Mouse (Mus musculus): Measurements from ENCODE around the gene Sod2.
"Not testable (repeated sequence)": the region's sequence is repeated elsewhere in the genome, so short reads cannot be mapped to it uniquely, and the experiment has no call there.

Gene Sod2

GRCm38 (mm10) chr17:13006546-13006945 lies at the start of gene Sod2:
Sod2 (plus strand) TSS chr17:13006846.
- DNase-seq (ENCODE audit: low spot score in 2 of 2), result not testable (repeated sequence)

GRCm38 (mm10) chr17:12959377-12959776 lies 47.3 kb upstream of the Sod2 start:
- DNase-seq (ENCODE audit: low spot score in 2 of 2), result not testable (repeated sequence)

DNA sequence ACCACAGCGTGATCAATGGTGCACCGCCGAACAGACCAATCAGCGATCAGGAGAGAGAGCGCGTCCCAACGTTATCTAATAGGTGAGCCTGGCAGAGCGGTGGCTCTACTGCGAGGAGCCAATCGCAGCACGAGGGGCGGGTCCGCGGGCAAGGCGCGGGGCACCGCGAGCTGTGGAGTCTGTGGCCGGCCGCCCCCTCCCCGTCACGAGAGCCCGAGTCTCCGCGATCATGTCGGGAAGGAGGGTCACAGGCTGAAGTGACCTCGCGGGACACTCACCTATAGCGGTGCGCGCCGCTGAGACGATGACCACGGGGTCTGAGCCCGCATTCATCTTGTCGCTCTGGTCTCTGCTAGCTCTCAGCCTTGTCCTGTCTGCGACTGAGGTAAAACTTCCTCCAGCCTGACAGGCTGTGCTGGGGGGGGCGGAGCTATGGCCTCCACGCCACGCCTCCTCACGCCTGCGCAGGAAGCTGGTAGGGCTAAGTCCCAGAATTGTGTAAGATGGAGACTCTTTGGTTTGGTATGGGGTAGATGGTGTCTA lies 46.2 kb upstream of the Sod2 start, which contains the start of gene Acat2:
TSS of gene Acat2 (minus strand) at position 417 of the 543 bp plus-strand sequence.
- DNase-seq (ENCODE audit: low spot score in 2 of 2), result peak; percentile 95 to 96

DNA sequence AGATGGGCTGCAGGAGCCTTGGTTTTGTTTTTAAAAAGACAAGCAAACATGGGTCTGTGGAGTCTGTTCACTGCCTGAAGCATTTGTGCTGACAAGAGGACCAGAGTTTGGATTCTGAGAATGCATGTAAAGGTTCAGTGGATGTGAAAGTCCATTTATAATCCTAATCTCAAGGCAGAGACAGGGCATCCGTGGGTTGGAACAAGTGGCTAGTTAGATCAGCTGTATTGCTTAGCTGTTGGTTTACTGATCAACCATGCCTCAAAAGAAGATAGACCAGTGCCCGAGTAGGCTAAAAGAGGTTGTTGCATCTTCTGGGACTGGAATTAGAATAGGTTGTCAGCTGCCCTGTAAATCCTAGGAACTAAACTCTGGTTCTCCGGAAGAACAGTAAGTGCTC lies 43.2 kb upstream of the Sod2 start:
- no peak for DNase-seq (ENCODE audit: low spot score in 2 of 2)

GRCm38 (mm10) chr17:12967173-12967572 lies 39.5 kb upstream of the Sod2 start:
- no peak for DNase-seq (ENCODE audit: low spot score in 2 of 2)

DNA sequence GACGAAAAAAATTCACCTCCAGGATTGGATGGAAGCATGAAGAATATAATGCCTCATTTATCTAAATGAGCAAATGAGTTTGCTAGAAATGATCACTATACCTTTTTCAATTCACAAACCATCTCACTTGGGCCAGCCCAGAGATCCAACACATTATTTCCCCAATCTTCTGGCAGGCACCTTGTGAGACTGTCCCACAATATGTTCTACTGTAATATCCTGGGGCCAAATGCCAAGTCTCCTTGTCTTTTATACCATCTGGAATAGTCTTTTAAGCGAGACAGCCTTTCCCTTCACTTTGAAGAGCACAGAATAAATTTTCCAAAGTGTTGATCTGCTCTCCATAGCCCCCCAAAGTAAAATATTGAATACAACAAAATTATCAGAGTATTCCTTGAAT lies 32.8 kb upstream of the Sod2 start:
- no peak for DNase-seq (ENCODE audit: low spot score in 2 of 2)

- DNase-seq (ENCODE audit: low spot score in 2 of 2), result no peak
Observed at GRCm38 (mm10) chr17:12978546-12978945, 28.1 kb upstream of the Sod2 start.

DNA sequence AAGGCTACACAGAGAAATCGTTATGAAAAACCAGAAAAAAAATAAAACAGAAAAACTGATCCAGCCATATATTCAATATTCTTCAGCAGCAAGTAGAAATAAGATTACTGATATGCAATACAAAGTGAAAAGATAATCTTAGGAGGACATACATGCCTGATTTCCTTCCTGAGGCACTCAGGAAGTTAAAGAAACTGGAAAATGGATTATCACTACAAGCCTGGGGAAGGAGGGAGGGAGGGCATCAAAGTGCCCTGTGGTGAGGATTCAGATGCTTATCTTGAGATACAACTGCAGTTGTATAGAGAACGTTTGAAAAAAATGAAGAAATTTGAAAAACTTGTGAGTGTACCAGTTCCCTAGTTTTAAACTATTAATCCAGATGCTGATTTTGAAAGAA lies 22.7 kb upstream of the Sod2 start:
- no peak for DNase-seq (ENCODE audit: low spot score in 2 of 2)

- peak in 1 of 2 experiments; percentile 17 for DNase-seq (ENCODE audit: low spot score in 2 of 2)
Observed at GRCm38 (mm10) chr17:12988096-12988495, 18.6 kb upstream of the Sod2 start.

DNA sequence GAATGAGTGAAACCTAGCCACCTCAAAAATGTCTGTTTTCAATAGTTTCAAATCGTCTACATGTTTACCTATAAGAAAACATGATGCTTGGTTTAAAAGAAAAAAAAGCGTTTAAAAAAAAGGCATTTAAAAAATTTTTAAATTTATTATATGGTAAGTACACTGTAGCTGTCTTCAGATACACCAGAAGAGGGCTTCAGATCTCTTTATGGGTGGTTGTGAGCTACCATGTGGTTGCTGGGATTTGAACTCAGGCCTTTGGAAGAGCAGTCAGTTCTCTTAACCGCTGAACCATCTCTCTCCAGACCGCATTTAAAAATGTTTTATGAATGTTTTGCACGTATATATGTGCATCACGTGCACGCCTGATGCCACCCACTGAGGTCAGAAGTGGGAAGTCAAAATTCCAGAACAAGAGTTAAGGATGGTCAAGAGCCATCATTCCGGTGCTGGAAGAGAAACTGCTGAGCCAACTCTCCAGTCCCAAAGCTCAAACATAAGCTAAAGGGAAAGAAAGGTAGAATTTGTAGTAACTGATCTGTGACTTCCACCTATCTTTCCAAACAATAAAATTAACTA lies 16.0 kb upstream of the Sod2 start:
- no peak for DNase-seq (ENCODE audit: low spot score in 2 of 2)

DNA sequence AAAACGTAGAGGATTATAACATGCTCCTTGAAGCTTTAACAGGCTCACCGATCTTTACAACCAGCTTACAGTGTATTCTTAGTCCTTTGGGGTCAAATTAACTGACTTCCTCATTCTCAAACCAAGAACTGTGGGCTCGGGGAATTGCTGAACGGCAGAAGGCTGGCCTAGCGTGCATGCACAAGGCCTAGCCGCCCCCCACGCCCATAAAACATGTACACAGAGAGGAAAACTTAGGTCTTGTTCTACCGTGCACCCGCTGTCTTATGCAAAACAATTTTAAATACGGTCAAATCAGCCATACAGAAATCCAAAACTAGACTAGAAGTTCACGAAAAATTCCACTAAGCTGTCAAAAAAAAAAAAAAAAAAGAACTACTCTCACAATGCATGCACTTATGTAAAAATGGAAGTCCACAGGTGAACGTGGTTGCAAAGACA lies 15.4 kb upstream of the Sod2 start:
- peak; percentile 9 to 60 for DNase-seq (ENCODE audit: low spot score in 2 of 2)

DNA sequence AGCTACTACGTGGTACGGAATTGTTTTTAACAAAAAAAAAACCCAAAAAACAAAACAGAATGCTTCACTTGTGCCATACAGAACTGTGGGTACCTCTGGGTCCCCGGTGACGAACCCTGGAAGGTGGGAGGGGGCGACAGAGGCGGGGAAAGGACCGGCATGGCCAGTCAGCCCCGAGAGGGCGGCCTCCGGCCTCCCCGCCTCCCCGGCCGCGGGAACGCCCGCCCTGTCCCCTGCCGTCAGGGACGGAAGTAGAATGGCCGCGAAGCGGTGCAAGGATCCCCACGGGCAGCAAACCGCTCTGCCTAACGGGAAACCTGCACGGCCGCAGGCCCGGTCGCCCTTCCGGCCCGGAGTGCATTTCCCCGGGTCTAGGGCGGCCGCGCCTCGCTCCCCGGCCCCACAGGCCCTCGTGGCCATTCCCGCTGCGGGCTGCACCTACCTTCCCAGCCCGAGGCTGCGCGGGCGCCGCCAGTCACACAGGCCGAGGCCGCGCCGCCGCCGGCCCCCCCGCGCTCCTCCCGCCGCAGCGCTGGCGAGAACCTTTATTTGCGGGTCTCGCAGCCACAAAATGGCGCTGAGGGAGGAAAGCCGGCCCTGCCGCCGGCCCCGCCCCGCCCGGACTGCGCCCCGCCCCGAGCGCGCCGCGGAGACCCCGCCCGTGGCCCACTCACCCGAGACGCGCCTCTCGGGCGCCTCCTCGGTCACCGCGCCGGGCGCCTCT lies 14.8 kb upstream of the Sod2 start:
- peak; percentile 85 to 86 for DNase-seq (ENCODE audit: low spot score in 2 of 2)

DNA sequence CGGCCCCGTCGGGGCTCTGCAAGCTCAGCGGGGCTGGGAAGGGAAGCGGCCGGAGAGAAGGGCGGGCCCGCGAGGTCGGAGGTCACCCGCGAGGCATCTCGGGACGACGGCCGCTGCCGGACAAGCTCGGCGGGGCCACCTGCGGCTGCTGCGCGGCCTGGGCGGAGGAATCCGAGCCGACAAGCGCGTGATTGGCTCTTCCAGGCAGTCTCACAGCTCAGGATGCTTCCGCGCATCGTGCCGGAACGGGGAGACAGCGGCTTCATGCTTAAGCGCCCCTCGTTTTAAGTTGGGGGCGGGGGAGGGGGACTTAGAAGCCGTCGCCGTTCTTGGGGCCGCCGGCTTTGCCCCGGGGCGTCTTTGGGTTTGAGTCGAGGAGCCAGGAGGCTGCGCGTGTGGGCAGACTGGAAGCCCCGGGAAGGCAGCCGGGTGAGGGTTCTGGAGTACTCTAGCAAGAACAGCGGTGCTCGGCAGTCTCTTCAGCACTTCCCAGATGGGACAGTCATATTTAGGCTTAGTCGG lies 14.1 kb upstream of the Sod2 start:
- DNase-seq (ENCODE audit: low spot score in 2 of 2), result peak; percentile 86 to 91

DNA sequence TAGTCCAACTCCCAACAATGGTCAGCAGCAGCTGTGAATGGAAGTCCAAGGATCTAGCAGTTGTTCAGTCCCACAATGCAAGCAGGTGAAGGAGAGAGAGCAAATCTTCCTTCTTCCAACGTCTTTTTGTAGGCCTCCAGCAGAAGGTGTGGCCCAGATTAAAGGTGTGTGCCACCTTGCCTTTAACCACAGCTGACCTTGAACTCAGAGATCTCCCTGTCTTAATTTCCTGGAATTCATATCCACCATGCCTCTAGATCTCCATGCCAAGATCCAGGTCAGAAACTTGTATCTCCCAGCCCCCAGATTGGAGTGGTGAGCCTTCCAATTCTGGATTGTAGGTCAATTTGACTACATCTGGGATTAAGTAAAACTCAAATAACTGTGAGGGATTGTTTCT lies 12.6 kb upstream of the Sod2 start, which contains the start of gene Wtap:
TSS of gene Wtap (minus strand) at position 101 of the 400 bp plus-strand sequence.
- no peak for DNase-seq (ENCODE audit: low spot score in 2 of 2)

GRCm38 (mm10) chr17:12996345-12996744 lies 10.3 kb upstream of the Sod2 start:
- peak; percentile 25 to 51 for DNase-seq (ENCODE audit: low spot score in 2 of 2)

- DNase-seq (ENCODE audit: low spot score in 2 of 2), result no peak
Observed at GRCm38 (mm10) chr17:12997890-12998289, 8.8 kb upstream of the Sod2 start.

GRCm38 (mm10) chr17:12999069-12999468 lies 7.6 kb upstream of the Sod2 start:
- DNase-seq (ENCODE audit: low spot score in 2 of 2), result no peak

- not testable (repeated sequence) for DNase-seq (ENCODE audit: low spot score in 2 of 2)
Observed at GRCm38 (mm10) chr17:13002243-13002642, 4.4 kb upstream of the Sod2 start.

DNA sequence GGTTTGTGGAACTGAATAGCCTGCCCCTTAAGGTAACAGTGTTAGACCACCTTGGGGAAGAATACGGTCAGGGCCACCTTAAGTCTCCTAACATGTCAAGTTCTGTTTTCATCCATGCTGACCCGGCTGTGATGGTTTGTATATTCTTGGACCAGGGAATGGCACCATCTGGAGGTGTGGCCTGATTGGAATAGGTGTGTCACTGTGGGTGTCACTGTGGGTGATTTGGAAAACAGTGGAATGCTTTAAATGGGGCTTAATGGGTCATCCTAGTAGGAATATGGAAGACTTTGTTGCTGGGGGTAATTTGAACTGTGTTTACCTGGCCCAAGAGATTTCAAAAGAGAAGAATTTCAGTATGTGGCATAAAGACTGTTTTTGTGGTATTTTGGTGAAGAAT lies 2.2 kb upstream of the Sod2 start:
- not testable (repeated sequence) for DNase-seq (ENCODE audit: low spot score in 2 of 2)

GRCm38 (mm10) chr17:13006984-13007383 lies 338 bp downstream of the Sod2 start:
- DNase-seq (ENCODE audit: low spot score in 2 of 2), result no peak

GRCm38 (mm10) chr17:13007730-13008425 lies 1.2 kb downstream of the Sod2 start:
- DNase-seq (ENCODE audit: low spot score in 2 of 2), result peak; percentile 98 to 99

DNA sequence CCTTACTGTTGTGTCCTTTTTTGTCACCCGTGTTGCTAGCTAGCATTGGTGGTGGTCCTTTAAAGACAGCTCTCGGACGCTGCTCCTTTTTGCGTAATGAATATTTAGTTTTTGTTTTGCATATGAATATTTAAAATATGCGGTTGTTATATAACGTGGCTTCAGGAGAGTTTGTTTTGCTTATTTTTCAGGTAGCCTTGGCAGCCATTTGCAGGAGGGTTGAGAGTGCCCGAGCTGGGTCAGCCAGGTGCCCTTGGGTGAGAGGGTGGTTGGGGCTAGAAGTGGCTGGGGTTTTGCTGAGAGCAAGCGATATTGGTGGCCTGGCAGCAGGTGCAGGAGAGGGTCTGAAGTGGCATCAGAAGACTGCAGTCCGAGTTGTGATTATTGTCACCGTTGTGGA lies 1.9 kb downstream of the Sod2 start:
- DNase-seq (ENCODE audit: low spot score in 2 of 2), result peak; percentile 18 to 30
